Mouse (Mus musculus) 3T3-L1 (cell line): ENCODE data around the gene BC025920.

ENCODE experiments used
- DNase-seq: peaks from one replicate; pipeline ENCODE4 v3.0.0-alpha.2; 2015; ENCODE audit warnings: low read depth, low spot score

Gene BC025920

DNA sequence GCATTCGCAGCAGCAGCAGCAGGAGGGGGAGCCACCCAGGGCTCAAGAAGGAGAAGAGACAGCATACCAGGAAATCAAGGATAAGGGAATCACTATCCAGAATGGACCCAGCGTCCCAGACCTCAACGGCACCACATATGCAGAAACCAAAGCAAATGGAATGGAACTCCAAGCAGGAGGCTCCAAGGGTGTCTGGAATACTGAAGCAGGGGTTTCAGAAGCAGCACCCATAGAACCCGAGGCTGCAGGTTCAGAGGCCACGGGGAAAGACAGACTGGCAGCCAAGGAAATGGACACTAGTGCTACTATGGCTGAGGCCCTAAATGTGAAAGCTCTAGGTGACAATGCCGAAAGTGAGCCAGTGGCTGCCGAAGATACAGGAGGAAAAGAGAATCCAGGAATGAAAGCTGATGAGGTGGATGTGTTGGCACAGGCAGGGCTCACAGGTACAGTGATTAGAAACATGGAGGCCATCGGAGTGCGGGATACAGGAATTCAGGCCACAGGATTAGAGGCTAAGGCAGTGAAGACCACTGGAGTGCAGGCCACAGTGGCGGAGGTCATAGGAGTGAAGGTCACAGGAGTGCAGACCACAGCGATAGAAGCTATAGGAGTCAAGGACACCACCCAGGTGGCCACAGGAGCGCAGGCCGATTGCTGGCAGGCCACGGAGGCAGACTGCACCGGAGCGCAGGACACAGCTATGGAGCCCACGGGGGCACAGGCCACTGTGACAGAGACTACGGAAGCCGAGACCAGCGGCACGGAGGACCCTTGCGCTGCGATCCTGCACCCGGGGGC is 36.8 kb downstream of the BC025920 start:
- DNase-seq: peak; percentile 36

DNA sequence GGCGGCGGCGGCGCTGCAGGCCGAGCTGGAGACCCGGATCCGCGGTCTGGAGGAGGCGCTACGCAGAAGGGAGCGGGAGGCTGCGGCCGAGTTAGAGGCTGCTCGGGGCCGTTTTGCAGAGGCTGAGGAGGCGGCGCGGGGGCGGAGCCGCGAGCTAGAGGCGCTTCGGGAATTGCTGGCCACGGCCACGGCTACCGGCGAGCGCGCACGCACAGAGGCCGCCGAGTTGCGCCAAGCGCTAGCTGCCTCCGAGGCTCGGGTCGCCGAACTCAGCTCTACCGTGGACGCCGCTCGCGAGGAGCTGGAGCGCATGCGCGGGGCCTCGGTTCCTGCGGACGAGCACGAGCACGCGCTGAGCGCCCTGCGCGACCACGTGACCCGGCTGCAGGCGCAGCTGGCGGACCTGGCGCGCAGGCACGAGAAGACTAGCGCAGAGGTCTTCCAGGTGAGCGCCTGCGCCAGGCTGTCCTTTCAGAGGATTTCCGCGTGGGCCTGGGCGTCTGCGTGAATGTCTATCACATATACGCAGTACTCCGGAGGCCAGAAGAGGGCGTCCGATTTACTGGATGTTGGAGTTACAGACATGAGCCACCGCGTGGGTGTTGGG is 37.5 kb downstream of the BC025920 start:
- DNase-seq: peak; percentile 89

DNA sequence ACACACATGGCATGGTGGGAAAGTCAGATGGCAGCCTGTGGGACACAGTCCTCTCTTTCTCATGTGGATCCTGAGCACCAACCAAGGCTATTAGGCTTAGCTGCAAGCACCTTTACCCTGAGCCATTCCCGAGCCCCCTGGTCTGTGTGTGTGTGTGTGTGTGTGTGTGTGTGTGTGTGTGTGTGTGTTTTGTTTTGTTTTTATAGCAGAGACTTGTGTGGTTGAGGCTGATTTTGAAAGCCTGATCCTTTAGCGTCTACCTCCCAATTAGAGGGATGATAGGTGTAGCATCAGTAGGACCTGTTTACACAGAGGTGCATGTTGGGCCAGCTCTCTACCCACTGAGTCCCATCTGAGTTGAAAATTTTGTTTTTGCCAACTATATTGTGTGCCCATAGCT is 38.1 kb downstream of the BC025920 start:
- DNase-seq: no peak

DNA sequence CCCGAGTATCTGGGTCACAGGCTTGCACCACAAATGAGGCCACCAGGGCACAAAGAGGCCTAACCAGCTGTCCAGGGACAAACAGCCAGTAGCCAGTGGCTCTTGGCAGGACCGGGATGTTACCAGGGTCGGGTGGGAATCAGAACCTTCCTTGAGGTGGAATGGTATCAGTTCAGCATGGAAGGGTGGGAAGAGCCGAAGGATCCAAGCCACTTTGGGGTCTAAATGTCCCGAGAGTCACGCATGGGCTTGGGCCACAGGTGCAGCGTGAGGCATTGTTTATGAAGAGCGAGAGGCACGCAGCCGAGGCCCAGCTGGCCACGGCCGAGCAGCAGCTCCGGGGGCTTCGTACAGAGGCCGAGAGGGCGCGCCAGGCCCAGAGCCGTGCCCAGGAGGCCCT is 38.6 kb downstream of the BC025920 start:
- no peak for DNase-seq

DNA sequence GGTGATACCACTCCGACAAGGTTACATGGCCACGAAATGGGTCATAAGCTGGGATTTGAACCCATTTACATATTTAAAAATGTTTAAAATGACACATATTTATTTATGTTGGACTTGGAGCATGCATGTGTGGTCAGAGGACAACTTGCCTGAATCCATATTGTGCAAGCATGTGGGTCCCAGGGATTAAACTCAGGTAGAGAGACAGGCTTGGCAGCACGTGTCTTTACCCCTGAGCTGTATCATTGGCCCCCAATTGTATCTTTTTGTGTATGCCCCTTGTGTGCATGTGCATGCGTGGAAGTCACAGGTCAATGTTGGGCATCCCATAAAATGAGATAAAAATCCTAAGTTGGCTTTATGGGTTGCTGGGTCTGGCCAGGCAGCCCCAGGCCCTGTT is 39.3 kb downstream of the BC025920 start:
- no peak for DNase-seq

DNA sequence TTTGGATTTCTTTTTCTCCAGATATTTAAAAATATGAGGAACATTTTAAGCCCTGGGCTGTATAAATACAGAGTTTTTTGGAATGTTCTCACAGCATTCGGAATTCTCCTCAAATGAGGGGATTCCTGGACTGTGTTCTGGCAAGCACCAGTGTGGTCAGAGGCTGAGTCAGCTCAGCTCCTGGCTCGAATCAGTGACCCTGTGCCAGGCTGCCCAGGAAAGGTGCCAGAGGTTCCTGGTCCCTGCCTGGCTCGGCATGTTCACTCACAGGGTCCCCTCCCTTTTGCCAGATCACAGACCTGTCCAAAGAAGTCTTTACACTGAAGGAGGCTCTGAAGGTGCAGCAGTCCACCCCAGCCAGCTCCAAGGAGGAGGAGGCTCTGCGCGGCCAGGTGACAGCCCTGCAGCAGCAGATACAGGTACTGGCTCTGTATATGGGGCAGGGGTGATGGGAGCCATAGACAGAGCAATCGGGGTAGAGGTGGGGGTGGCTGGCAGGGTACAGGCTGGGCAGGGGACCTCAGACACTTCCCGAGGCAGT is 40.0 kb downstream of the BC025920 start:
- peak; percentile 79 for DNase-seq

DNA sequence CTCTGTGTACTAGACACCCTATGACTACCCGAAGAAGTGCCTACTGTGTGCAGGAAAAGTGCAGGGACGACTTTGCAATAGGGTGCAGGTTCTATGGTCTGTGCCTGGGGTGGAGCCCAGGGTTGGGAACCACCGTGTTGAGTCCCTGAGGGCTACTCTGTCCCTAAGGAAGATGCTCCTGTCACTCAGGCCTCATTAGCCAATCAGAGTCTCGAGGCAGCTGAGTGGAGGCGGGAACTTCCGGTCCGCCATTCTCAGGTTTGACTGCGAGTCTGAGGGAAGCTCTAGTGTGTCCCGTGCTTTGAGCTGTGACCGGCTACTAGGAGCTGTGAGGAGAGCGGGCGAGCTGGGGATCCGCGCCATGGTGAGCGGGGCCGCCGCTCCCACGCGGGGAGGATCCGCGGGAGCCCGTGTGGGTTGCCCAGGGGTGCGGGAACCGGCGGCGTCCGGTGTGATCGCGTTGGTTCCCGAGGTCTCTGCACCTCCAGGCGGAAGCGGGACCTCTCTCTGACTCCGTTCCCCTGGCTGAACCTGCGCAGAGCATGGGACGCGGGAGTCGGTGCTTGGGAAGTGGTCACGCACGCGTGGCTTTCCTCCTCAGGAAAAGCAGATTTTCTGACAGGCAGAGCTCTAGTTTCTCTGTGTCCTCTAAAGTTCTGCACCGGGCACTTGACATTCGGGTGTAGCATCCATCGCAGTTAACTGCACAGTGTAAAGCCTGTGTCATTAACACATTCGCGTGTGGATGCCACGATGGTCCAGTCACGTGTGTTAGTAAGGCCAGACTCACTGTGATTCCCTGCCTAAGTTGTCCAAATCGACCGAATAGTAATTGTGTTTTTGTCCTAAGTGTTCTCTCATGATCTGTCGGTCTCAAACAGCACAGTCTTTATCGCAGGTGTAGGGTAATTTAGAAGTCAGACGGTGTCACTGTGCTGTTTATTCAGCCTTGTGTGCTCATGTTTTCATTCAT is 43.0 kb downstream of the BC025920 start, which contains the start of gene Gm10778:
Gene Gm10778 (plus strand): TSS at position 257 of the 973 bp plus-strand sequence.
- DNase-seq: peak; percentile 93

DNA sequence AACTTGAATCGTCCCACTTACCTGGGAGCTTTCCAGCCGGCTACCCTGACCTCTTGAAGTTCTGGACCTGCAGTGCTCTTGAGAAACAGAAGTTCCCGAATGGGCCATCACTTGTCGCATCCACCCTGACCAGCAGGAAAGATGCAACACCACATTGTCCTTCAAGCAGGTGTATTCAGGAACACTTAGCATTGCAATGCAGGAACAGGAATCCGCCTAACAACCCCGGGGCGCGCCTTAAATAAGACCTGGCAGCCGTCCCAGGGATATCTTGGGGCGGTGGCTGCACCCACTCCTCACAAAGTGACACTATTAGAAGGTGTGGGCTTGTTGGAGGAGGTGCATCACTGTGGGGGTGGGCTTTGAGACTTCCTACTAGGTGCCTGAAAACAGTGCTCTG is 49.1 kb downstream of the BC025920 start:
- no peak for DNase-seq

DNA sequence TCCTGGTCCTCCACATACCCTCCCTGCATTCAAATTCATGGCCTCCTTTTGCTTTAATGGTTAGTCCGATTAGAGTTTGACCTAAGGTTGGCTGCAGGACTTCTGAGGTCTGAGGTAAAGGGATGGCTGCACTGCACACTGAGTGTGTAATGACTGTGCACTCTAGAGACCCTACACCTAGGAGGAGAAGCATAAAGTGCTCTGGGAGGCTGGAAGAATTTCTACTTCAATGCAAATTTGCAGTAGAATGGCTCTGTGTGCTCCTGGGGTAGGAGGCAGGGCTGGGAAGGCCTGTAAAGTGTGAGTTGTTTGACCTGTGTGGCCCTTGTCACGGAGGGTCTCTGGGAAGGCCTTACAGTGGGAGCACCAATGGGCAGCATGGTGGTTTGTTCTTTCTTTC is 50.1 kb downstream of the BC025920 start:
- DNase-seq: no peak
